Mouse (Mus musculus) limb, embryonic 14.5 days (tissue): Measurements from ENCODE around the gene Spag6. TPM values are rescaled to one million over a fixed set of nuclear protein-coding genes. Genes with fewer than 3 reads are reported as not detected.
A peak's percentile ranks its signal among the peaks of the same experiment; 100 is the strongest.

Experiments used
- ATAC-seq: fragments of 200-750 bp; cut with Nextera tagmentation; 2 replicates; pipeline ENCODE4 v1.8.0; 2017; ENCODE audit warnings: low read depth, moderate number of reproducible peaks, moderate TSS enrichment; ENCODE audit not compliant: low FRiP score
- DNase-seq: peaks from one replicate; pipeline ENCODE4 v3.0.0-alpha.2; 2015; ENCODE audit warnings: low spot score
- H3K27ac ChIP-seq: fragments of 300-500 bp; sonication (generic); replicated peaks from 2 replicates; pipeline ENCODE4 v1.5.1; 2014; ENCODE audit warnings: low read depth, mild to moderate bottlenecking, low read length, moderate library complexity, mixed read lengths
- H3K27me3 ChIP-seq: fragments of 300-500 bp; sonication (generic); 2 replicates; pipeline ENCODE4 v1.6.1; 2014; ENCODE audit warnings: low read length, mixed read lengths; ENCODE audit not compliant: control insufficient read depth, insufficient read depth
- H3K36me3 ChIP-seq: fragments of 300-500 bp; sonication (generic); 2 replicates; pipeline ENCODE4 v1.6.1; 2014; ENCODE audit warnings: mild to moderate bottlenecking, low read length, moderate library complexity, mixed read lengths; ENCODE audit not compliant: control insufficient read depth, insufficient read depth
- H3K4me1 ChIP-seq: fragments of 300-500 bp; sonication (generic); 2 replicates; pipeline ENCODE4 v1.6.1; 2014; ENCODE audit warnings: antibody characterized with exemption, low read length, mixed read lengths; ENCODE audit not compliant: control insufficient read depth, insufficient read depth
- H3K4me2 ChIP-seq: fragments of 300-500 bp; sonication (generic); replicated peaks from 2 replicates; pipeline ENCODE4 v1.6.1; 2014; ENCODE audit warnings: low read depth, mild to moderate bottlenecking, low read length, moderate library complexity; ENCODE audit not compliant: severe bottlenecking
- H3K4me3 ChIP-seq: fragments of 300-500 bp; sonication (generic); replicated peaks from 2 replicates; pipeline ENCODE4 v1.5.1; 2014; ENCODE audit warnings: low read length
- H3K9ac ChIP-seq: fragments of 300-500 bp; sonication (generic); 2 replicates; pipeline ENCODE4 v1.6.1; 2014; ENCODE audit warnings: mild to moderate bottlenecking, low read depth, low read length, moderate library complexity; ENCODE audit not compliant: severe bottlenecking
- H3K9me3 ChIP-seq: fragments of 300-500 bp; sonication (generic); 2 replicates; pipeline ENCODE4 v1.6.1; 2016; ENCODE audit warnings: low read length; ENCODE audit not compliant: control insufficient read depth
- POLR2A ChIP-seq: fragments of 200-500 bp; IDR thresholded peaks from 2 replicates; pipeline ENCODE4 v1.8.0; 2012; ENCODE audit warnings: inconsistent platforms, mild to moderate bottlenecking, moderate library complexity, borderline replicate concordance; ENCODE audit not compliant: insufficient read depth, insufficient read length; ENCODE audit errors: extremely low read depth
- WGBS: fragments of 180-500 bp; shearing (Covaris S2); extraction: QIAGEN DNeasy Blood & Tissue Kit; methylation state at CpG from one replicate; pipeline ENCODE4 v1.1.7; 2014; 5-methylcytosine and 5-hydroxymethylcytosine counted together
- polyA plus RNA-seq, 2 experiments: library from polyadenylated mRNA; depleted of rRNA in 1 of 2; stranded (reverse) in 1 of 2; unstranded in 1 of 2; fragments of >200 nt; fragmentation: Nextera tagmentation in 1 of 2; extraction: Ambion mirVana in 1 of 2; gene quantifications; 2 replicates each; pipeline versions ENCODE4 v1.2.1 to v1.2.3; 2012 to 2014

Gene Spag6
- polyA plus RNA-seq, 2 experiments, result 0.48 TPM; not detected in 1

DNA sequence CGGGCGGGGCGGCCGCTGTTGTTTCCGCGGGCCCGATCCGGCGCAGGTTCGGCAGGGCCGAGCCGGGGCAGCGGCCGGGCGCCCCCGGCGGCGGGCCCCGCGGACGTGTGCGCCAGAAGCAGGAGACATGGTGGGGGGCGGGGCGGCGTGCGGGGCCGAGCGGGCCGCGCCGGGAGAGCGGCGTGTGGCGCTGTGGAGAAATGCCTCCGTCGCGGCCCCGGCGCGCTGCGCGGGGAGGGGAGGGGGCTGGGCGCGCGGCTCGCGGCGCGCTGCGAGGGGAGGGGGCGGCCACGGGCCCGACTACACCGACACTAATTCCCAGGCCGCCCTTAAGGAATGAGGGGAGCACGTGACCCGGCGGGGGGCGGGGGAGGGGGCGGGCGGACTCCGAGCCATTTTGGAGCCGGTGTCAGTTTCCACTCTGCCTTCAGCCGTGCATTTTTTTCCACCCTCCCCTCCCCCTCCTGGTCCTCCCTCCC is 17.3 kb upstream of the Spag6 start:
- Histone ChIP-seq H3K27ac (peak overlapping the region; percentile 90), H3K4me1 (peaks cover 24% of the 10 kb centered on the region), H3K4me2 (peak overlapping the region; percentile 85), H3K9me3 (no peaks in the 10 kb centered on the region), H3K9ac (peak overlapping the region; percentile 93), H3K36me3 (no peaks in the 10 kb centered on the region), H3K27me3 (peaks cover 20% of the 10 kb centered on the region), H3K4me3 (peak overlapping the region; percentile 78)
- ATAC-seq, result peak; percentile 92
- peak; percentile 89 for DNase-seq
- TF ChIP-seq POLR2A, result no peak
- 0% methylated on average over 2 of the region's 64 CpGs for WGBS

DNA sequence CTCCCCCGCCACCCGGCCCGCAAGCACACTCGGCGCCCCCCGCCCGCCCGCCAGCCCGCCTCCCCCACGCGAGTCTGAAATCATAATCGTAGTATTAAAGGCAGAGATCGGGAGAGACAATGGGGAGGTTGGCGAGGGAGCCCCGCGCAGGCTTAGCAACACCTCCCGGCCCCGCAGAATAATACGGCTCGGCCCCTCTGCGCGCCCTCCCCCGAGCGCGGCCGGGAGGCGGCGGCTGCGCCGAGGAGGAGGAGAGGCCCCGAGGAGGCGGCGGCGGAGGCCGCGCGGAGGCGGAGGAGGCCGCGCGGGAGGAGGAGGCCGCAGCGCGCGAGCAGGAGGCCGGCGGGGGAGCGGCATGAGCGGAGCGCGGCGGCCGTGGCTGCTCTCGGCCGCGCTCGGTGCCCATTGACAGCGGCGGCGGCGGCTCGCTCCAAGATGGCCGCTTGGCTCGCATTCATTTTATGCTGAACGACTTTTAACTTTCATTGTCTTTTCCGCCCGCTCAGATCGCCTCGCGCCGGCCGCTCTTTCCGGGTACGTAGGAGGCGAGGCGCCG is 16.8 kb upstream of the Spag6 start, which contains the start of gene Bmi1:
Gene Bmi1 (plus strand): TSS at position 83 of the 556 bp plus-strand sequence.
- Histone ChIP-seq H3K9ac (peak within 1 kb of the TSS; percentile 93), H3K4me1 (peaks cover 24% of the 10 kb centered on the region), H3K27me3 (peaks cover 20% of the 10 kb centered on the region), H3K27ac (peak within 1 kb of the TSS; percentile 90), H3K9me3 (no peaks in the 10 kb centered on the region), H3K36me3 (no peaks in the 10 kb centered on the region), H3K4me3 (peak within 1 kb of the TSS; percentile 78), H3K4me2 (peak within 1 kb of the TSS; percentile 85)
- ATAC-seq (peak; percentile 69), DNase-seq (peak; percentile 63)
- no peak for TF ChIP-seq POLR2A
- under 1% methylated on average over 17 of the region's 77 CpGs for WGBS

DNA sequence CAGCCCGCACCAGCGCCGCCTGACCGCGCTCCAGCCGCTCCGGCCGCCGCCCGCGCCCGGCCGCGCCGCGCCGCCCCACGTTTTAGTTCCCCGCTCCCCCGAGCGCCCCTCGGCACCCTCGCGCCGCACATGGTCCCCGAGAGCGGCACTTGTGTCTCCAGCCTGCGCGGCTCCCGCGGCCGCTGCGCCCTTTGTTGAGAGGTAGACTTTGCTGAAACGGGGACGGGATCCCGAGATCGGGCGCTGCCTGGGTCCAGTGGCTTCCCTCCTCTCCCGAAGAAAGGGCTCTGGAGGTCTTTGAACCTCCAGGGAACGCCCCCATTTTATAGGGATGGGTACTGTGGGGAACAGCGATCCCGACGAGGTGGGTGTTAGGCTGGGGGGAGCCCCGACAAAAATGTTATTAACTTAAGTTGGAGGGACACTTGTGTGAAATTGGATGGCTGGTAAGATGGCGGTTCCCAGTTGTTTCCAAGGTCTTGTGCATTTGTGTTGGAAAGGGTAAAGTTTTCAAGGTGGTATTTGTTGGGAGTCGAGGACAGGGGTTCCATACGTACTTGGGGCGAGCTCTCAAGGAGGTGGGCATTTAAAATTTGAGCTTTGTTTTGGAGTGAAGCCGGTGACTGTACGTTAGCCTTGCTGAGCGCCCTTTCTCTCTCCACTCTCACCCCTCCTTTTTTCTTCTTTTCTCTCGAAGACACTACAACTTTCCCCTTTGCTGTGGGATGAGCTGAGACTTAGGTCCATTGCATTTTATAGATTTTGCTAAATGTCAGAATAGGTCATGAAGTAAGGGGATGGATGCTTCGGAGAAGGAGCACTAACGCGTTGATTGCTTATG is 16.0 kb upstream of the Spag6 start:
- Histone ChIP-seq H3K4me3 (peak overlapping the region; percentile 78), H3K27me3 (peaks cover 20% of the 10 kb centered on the region), H3K9ac (peak overlapping the region; percentile 93), H3K4me2 (peak overlapping the region; percentile 85), H3K4me1 (peaks cover 24% of the 10 kb centered on the region), H3K27ac (no peak overlapping the region), H3K9me3 (no peaks in the 10 kb centered on the region), H3K36me3 (0 out of 2 replicates have a peak, but pooled peaks cover 2% of the 10 kb centered on the region)
- DNase-seq (no peak), ATAC-seq (no peak)
- under 1% methylated on average over 47 of the region's 55 CpGs for WGBS
- TF ChIP-seq POLR2A, result 0 out of 2 replicates have a peak, but pooled peaks have one; percentile 31

DNA sequence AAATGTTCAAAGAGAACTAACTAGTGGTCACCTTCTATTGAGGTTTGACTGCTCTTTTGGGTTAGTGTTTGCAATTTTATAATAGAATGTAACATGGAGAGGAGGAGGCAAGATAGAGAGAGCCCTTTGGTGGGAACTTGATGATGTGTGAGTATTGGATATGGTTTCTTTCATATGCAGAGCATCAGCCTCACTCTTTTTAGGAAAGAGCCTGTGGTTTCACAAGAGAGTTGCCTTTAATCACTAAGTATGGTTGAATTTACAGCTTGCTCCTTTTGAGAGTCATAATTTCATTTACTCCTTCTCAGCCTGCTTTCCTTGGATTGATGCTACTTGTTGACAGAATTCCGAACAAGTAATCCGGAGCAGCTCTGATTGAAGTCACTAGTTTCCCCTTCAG is 14.1 kb upstream of the Spag6 start:
- Histone ChIP-seq H3K36me3 (peaks cover 15% of the 10 kb centered on the region), H3K4me1 (peaks cover 18% of the 10 kb centered on the region), H3K9ac (no peak overlapping the region), H3K4me3 (no peak overlapping the region), H3K9me3 (no peaks in the 10 kb centered on the region), H3K4me2 (no peak overlapping the region), H3K27me3 (peaks cover 20% of the 10 kb centered on the region), H3K27ac (no peak overlapping the region)
- no peak for ATAC-seq
- TF ChIP-seq POLR2A, result no peak
- 38% methylated on average over 2 of the region's 2 CpGs for WGBS
- no peak for DNase-seq

DNA sequence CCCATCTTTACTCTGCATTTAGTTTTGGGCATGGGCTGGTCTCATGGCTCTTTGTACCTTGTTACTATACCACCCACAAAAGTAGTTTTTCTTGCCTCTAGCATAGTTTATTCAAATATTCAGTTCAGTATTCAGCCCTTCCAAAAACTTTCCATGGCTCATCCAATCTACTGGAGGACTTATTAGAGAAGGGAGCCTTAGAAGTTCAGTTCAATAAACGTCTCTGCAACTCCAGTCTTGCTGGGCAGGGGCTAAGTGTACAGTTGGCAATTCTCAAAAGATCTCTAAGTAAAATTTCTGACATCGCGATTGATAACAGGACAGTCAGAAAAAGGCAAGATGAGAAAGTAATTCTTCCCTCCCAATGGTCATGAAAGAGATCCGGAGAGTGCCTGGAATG is 13.3 kb upstream of the Spag6 start:
- peak overlapping the region; percentile 70 for H3K4me2 ChIP-seq
- 2% methylated on average over 4 of the region's 4 CpGs for WGBS
- peaks cover 20% of the 10 kb centered on the region for H3K27me3 ChIP-seq
- peak overlapping the region; percentile 35 for H3K4me3 ChIP-seq
- ATAC-seq (no peak), DNase-seq (no peak)
- no peak overlapping the region for H3K27ac ChIP-seq
- no peak overlapping the region for H3K9ac ChIP-seq
- H3K36me3 ChIP-seq, result peaks cover 15% of the 10 kb centered on the region
- no peaks in the 10 kb centered on the region for H3K9me3 ChIP-seq
- peaks cover 18% of the 10 kb centered on the region for H3K4me1 ChIP-seq
- TF ChIP-seq POLR2A, result no peak
